Mouse (Mus musculus): ENCODE data around the gene Prdm11. TPM values are rescaled to one million over a fixed set of nuclear protein-coding genes. Genes with fewer than 3 reads are reported as not detected.

The Prdm11 gene
- total and polyA plus RNA-seq, 3 experiments: 0.05 to 1.8 (median 0.06) TPM

DNA sequence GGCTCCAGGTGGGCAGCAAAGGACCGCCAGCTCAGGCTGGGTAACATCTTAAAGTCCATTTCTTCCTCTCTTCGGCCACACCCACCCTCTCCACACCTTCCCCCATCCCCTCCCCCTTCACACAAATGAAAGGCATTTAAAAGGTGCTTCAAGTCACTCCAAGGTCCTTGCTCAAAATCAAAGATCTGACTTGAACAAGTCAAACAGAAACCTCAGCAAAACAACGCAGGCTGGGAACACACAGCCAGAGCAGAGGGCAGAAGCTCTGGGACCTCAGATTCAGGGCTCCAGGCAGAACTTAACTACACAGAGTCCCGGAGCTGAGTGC is 78.2 kb downstream of the Prdm11 start:
- no peak for TF ChIP-seq TBP (conservative IDR thresholded peaks at IDR 0.05; ENCODE audit: low read depth, low read length)
- TF ChIP-seq ELF1 (IDR thresholded peaks at IDR 0.05; ENCODE audit: low read depth, low read length): no peak
- no peak for TF ChIP-seq ZKSCAN1 (IDR thresholded peaks at IDR 0.05; ENCODE audit: borderline replicate concordance, low read depth, low read length)
- TF ChIP-seq NRF1 (IDR thresholded peaks at IDR 0.05; ENCODE audit: low read depth, low read length): no peak
- no peak for TF ChIP-seq MXI1 (IDR thresholded peaks at IDR 0.05; ENCODE audit: low read depth, low read length)
- no peak for TF ChIP-seq TCF12 (IDR thresholded peaks at IDR 0.05; ENCODE audit: low read depth, low read length)
- TF ChIP-seq SMC3 (IDR thresholded peaks at IDR 0.05; ENCODE audit: low read depth, low read length): no peak
- TF ChIP-seq PAX5 (IDR thresholded peaks at IDR 0.05; ENCODE audit: low read length): no peak
- no peak for TF ChIP-seq CHD1 (IDR thresholded peaks at IDR 0.05; ENCODE audit: low read depth, low read length)
- dilution Hi-C loops (cut with MboI; ENCODE audit: extremely low pct_ligation_motif_present, extremely low pct_unique_long_range_greater_than_20kb, low sequenced_read_pairs): no loop called here
- H3K27ac ChIP-seq (ENCODE audit: insufficient read depth, low read depth): no peak overlapping the region
- in situ Hi-C loops (cut with MboI; ENCODE audit: low pct_ligation_motif_present, low pct_unique_long_range_greater_than_20kb, low sequenced_read_pairs): no loop called here
- no peaks in the 10 kb centered on the region for H3K4me1 ChIP-seq (ENCODE audit: control insufficient read depth in 1 of 2, insufficient read depth in 2 of 2)
- H3K9ac ChIP-seq (ENCODE audit: insufficient read depth, low read depth): no peak overlapping the region
- no peaks in the 10 kb centered on the region for H3K79me2 ChIP-seq (replicated peaks; ENCODE audit: control insufficient read depth, extremely low read depth, insufficient read depth, poor library complexity, severe bottlenecking)
- no peak for DNase-seq (ENCODE audit: extremely low read depth)
- H3K4me3 ChIP-seq (replicated peaks in 1 of 3; ENCODE audit: low read depth in 2 of 3, low read length in 2 of 3, poor library complexity in 1 of 3): no peak overlapping the region
- H3K36me3 ChIP-seq (replicated peaks in 1 of 2; ENCODE audit: control insufficient read depth in 1 of 2, insufficient read depth in 1 of 2, low read length in 1 of 2): no peaks in the 10 kb centered on the region
- H3K4me2 ChIP-seq (ENCODE audit: insufficient read depth, low read depth, poor library complexity, severe bottlenecking): no peak overlapping the region
- peaks cover 3% of the 10 kb centered on the region for H3K9me3 ChIP-seq (replicated peaks; ENCODE audit: low read length)
- peaks cover 83% of the 10 kb centered on the region for H3K27me3 ChIP-seq (replicated peaks)

DNA sequence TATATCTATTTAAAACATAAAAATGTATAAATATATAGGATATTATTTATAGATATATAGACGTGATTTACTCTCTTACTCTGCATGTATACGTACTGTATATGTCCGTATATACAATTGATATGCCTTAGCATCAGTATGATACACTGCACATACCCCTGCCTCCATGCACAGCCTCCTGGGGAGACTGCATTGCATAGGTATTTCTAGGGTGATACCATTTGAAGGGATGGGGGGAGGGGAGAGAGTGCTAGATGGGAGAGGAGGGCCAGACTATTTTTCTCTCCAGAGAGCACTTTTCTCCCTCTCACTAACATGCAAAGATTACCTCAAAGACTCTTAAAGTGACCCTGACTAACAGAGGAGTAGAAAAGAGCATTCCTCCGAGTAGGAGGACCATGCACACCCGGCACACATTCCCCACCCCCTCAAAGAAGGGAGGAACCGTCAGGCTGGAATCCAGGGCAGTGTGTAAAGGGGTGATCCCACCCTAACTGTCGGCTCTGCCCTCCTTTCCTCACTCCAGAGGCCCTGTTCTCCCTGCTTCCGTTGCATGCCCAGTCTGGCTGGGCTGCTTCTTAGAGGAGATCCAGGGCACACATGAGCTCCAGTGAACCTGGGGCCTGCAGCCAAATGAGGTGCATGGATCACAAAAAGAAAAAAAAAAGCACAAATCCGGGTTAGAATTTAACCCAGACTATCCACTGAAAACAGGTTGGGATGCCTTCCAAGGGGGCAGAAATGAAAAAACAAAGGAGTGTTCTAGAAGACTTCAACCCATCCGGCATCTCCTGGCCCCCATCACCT is 78.7 kb downstream of the Prdm11 start:
- in situ Hi-C loops (cut with MboI; ENCODE audit: low pct_ligation_motif_present, low pct_unique_long_range_greater_than_20kb, low sequenced_read_pairs): no loop called here
- no peaks in the 10 kb centered on the region for H3K4me1 ChIP-seq (ENCODE audit: control insufficient read depth in 1 of 2, insufficient read depth in 2 of 2)
- no peaks in the 10 kb centered on the region for H3K36me3 ChIP-seq (replicated peaks in 1 of 2; ENCODE audit: control insufficient read depth in 1 of 2, insufficient read depth in 1 of 2, low read length in 1 of 2)

More for the DNA sequence above, 78.7 kb downstream of the Prdm11 start:
- Histone ChIP-seq H3K9ac (ENCODE audit: insufficient read depth, low read depth) (no peak overlapping the region), H3K27me3 (replicated peaks) (peaks cover 81% of the 10 kb centered on the region), H3K27ac (ENCODE audit: insufficient read depth, low read depth) (no peak overlapping the region), H3K9me3 (replicated peaks; ENCODE audit: low read length) (peaks cover 3% of the 10 kb centered on the region), H3K79me2 (replicated peaks; ENCODE audit: control insufficient read depth, extremely low read depth, insufficient read depth, poor library complexity, severe bottlenecking) (no peaks in the 10 kb centered on the region), H3K4me3 (replicated peaks in 1 of 3; ENCODE audit: low read depth in 2 of 3, low read length in 2 of 3, poor library complexity in 1 of 3) (no peak overlapping the region), H3K4me2 (ENCODE audit: insufficient read depth, low read depth, poor library complexity, severe bottlenecking) (no peak overlapping the region)
- dilution Hi-C loops (cut with MboI; ENCODE audit: extremely low pct_ligation_motif_present, extremely low pct_unique_long_range_greater_than_20kb, low sequenced_read_pairs): no loop called here
- TF ChIP-seq SMC3 (IDR thresholded peaks at IDR 0.05; ENCODE audit: low read depth, low read length) (no peak), ZKSCAN1 (IDR thresholded peaks at IDR 0.05; ENCODE audit: borderline replicate concordance, low read depth, low read length) (no peak), ELF1 (IDR thresholded peaks at IDR 0.05; ENCODE audit: low read depth, low read length) (no peak), RAD21 (IDR thresholded peaks at IDR 0.05; ENCODE audit: low read depth, low read length) (no peak), MYC (IDR thresholded peaks at IDR 0.05; ENCODE audit: low read depth, low read length) (no peak), IRF4 (IDR thresholded peaks at IDR 0.05; ENCODE audit: low read depth, low read length) (no peak), MXI1 (IDR thresholded peaks at IDR 0.05; ENCODE audit: low read depth, low read length) (no peak), EP300 (IDR thresholded peaks at IDR 0.05; ENCODE audit: low read length) (no peak), UBTF (IDR thresholded peaks at IDR 0.05; ENCODE audit: low read depth, low read length) (no peak), MAFK (IDR thresholded peaks at IDR 0.05; ENCODE audit: insufficient replicate concordance, low read length) (no peak), ETS1 (conservative IDR thresholded peaks at IDR 0.05; ENCODE audit: low read depth, low read length) (no peak), NELFE (IDR thresholded peaks at IDR 0.05; ENCODE audit: low read depth, low read length) (no peak), USF1 (IDR thresholded peaks at IDR 0.05; ENCODE audit: low read depth, low read length) (no peak), MEF2A (IDR thresholded peaks at IDR 0.05; ENCODE audit: borderline replicate concordance, low read depth, low read length) (no peak), POLR2AphosphoS2 (IDR thresholded peaks at IDR 0.05; ENCODE audit: low read depth, low read length) (no peak), RCOR1 (conservative IDR thresholded peaks at IDR 0.05; ENCODE audit: low read depth, low read length) (no peak), MAZ (IDR thresholded peaks at IDR 0.05; ENCODE audit: low read depth, low read length) (no peak), USF2 (conservative IDR thresholded peaks at IDR 0.05; ENCODE audit: low read depth, low read length) (no peak), ZC3H11A (IDR thresholded peaks at IDR 0.05; ENCODE audit: low read depth, low read length) (no peak), ZMIZ1 (IDR thresholded peaks at IDR 0.05; ENCODE audit: low read depth, low read length) (no peak)
- DNase-seq (ENCODE audit: extremely low read depth): no peak

Measured in CH12.LX (cell line).